Mouse (Mus musculus) regulatory T cell (primary cell): Measurements from ENCODE around the gene Gm20538.

Experiments
- in situ Hi-C: fragments of 300-600 bp; cut with MboI, MseI; formaldehyde crosslinking; loops from one replicate; pipeline ENCODE4 v1.15.1; 2025; ENCODE audit warnings: high pct_unique_total_duplicates

The Gm20538 gene

GRCm38 (mm10) chr19:44535376-44535775 lies 17.3 kb downstream of the Gm20538 start:
- in situ Hi-C loops: no loop called here

GRCm38 (mm10) chr19:44530018-44530417 lies 22.6 kb downstream of the Gm20538 start:
- in situ Hi-C loops: no loop called here

- in situ Hi-C loops: no loop called here
Observed at GRCm38 (mm10) chr19:44525551-44526205, 27.0 kb downstream of the Gm20538 start.

DNA sequence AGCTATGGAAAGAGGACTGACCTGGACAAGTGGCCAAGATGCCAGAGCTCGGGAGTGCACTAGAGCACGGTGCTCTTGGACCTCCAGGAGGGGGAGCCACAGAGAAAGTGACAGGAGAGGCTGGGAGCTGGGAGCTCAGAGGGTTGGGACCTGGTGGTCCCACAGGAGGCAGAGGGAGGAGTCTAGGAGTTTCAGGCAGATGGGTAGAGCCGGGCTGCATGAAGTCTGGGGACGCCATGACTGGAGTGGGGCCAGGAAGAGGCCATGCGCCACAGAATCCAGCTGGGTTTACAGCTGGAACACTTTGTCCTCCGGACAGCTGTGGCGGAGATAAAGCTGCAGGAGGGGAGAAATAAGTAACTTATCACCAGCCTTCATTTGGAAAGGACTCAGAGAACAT lies 33.5 kb downstream of the Gm20538 start:
- in situ Hi-C loops: no loop called here

- in situ Hi-C loops: no loop called here
Observed at GRCm38 (mm10) chr19:44517996-44518768, 34.4 kb downstream of the Gm20538 start.

DNA sequence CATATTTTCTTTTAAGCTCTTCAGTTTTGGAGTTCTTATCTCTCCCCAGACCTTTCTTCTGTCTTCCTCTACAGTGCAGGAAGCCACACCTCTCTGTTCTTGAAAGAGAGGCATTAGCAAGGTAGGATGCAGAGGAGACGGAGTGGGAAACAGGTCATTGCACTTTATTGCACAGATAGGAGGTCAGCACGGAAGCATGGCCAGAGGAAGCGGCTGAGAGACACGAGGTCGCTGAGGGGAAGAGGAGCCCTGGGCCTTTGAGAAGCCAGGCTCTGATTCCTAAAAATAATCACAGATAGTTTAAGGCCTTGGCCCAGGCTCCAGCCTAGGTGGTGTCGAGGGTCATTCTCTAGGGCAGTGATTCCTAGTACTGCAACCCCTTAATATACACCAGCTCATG lies 36.9 kb downstream of the Gm20538 start:
- in situ Hi-C loops: no loop called here

DNA sequence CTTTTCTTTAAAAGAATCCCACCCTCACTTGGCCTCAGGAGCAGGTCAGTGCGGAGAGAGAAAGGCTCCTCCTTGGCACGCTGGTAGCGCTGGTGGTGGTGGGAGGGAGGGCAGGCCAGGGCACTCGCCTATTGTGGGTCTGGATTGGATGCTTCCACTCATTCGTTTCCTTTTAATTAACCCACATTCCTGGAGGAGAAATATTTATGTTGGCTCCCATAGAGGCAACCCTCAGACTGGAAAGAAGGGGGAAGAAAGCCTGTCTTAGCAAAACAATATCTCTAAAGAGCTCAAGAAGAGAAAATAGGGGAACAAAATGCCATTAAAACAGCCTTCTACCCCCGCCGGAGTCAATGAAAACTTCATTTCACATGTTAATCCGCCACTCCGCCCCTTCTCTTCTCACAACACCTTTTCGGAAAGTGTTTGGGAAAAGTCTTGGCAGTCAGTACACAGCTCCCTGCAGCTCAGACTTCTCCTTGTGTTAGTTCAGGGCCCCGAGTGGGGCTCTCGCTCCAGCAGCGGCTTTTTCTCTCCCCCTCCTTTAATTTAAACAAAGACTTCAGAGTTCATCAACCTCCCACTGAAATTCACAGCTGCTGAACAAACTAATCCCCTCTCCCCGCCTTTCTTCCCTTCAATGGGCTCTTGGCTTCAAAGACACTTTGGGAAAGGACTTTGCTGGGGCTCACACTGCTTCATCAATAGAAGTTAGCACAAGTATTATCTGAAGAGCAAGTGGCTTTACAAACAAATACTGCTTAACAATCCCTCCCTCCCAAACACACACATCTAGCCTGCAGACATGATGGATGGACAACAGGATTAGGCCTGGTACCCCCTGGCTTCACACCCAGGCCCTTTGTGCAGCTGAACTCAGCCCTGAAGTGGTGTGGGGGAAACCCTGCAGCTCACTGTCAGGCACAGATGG lies 37.8 kb downstream of the Gm20538 start:
- in situ Hi-C loops: no loop called here

DNA sequence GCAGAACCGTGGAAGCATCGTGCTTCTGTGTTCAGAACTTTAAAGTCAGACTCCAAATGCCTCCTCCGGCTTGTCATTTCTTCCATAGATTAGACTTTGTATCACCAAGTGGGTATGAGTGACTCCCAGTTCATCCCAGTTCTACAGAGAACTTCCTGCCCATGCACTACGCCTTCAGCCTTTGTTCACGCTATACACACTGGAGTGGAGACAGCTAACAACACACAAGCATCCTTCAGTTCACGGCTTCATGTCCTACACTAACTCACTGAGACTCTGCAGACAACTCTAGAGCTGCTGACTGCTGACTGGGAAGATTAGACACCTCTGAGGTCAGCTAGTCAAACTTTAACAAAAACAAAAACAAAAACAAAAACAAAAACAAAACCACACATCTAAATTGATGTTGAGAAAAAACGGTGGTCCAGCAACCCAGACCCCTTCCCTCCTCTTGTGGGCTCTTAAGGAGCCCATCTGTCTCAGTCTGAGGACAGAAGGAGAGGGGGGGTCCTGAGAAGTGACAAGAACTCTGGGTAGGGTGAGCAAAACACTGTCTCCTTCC lies 38.6 kb downstream of the Gm20538 start:
- in situ Hi-C loops: no loop called here

DNA sequence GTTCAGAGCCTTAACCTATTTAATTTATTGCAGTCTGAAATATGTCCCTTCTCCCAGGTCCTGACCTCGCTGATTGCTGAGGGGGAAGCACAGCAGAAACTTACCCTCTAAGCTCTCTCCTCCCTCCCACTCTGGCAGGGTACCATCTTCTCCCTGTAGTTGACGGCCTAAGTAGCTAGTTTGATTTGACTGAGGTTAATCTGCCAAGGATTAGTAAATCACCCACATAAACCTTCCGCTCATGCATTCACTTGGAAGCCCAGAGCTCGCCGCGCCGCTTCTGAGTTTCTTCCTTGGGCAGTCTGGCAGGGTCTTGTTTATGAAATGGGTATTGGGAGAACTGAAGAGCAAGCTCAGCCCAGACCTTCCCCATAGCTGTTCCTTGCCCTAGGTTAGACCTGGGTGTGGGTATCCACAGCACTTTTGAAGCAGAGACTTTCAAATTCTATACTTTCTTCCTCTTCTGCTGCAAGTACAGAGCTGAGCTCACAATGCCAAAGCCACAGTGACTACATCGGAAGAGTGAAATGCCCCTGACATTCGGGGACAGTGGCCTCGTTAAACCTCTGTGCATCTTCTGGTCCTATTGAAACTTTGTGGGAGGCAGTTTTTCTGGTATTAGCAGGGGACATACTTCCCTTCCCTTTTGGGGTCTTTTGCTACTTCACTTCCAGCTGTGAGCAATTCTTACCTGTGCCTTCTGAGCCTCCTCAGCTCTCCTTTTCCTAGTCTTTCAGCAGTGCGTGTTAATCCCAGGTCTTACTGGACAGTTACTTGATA lies 39.4 kb downstream of the Gm20538 start:
- in situ Hi-C loops: no loop called here

DNA sequence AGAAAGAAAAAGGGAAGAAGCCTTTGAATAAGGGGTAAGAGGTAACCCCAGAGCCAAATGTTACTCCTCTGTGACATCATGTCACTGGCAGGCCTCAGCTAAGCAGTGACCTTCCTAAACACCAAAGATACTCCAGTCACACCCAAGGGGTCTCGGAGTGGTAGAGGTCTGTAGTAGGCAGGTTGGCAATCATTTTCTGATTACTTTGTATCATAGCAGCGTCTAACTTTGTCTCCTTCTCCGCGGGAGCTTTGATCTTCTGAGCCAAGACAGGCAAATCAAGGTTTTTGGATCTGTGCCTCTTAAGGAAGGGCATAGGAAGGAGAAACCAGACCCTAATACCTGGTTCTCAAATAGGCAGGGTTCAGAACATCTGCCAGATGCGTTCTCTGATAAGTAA lies 40.0 kb downstream of the Gm20538 start:
- in situ Hi-C loops: no loop called here

- in situ Hi-C loops: no loop called here
Observed at GRCm38 (mm10) chr19:44511451-44512231, 41.0 kb downstream of the Gm20538 start.

- in situ Hi-C loops: no loop called here
Observed at GRCm38 (mm10) chr19:44510534-44511175, 42.0 kb downstream of the Gm20538 start.

GRCm38 (mm10) chr19:44502741-44503140 lies 49.9 kb downstream of the Gm20538 start:
- in situ Hi-C loops: no loop called here

- in situ Hi-C loops: no loop called here
Observed at GRCm38 (mm10) chr19:44501925-44502324, 50.7 kb downstream of the Gm20538 start.

DNA sequence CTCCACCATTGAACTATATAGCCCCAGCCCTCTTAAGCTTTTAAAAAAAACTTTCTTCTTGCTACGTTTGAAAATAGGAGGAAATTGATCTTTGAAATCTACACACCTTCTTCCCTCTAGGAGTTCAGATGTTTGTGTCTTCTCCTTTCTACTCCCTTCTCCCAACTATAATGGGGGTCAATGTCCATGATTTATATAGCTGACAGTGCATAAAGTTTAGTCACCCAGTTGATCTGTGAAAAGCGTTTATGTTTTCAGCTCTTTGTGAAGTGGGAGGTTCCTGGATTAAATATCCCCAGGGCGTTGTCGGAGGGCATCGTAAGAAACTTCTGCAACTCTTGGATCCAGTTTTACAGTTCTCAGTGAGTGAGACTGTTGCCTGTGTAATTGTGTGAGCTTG lies 52.4 kb downstream of the Gm20538 start:
- in situ Hi-C loops: no loop called here

DNA sequence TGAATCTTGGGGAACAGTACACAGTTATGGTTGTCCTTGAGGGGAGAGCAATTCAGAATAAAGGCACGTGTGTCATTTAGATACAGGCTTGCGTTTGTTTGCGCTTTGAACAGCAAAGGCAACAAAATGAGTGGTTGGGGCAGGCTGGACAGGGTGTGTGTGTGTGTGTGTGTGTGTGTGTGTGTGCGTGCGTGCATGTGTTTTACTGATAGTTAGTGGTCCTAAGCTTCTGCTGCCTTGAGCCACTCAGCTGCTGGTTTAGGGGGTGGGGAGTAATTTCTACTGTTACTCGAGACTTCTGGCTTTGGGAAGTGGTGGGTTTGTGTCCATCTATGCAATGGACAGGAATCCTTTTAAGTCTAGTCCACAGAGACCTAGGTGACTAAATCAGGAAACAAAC lies 53.7 kb downstream of the Gm20538 start:
- in situ Hi-C loops: no loop called here

DNA sequence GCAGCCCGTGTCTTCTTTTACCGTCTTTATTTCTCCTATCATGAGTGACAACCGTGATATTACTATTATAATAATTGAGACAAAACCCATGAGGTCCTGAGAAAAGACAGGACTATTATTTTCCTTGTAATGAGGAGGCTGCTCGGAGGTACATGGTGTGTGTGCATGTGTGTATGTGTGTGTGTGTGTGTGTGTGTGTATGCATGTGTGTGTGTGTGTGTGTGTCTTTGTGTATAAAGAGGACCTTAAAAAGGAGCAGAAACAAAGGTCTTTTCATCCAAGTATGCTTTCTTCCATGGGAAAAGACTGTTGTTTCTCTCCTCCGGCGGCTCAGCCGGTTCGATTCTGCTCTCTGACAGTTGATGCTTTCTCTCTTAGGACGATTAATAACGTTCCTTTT lies 55.7 kb downstream of the Gm20538 start:
- in situ Hi-C loops: no loop called here

DNA sequence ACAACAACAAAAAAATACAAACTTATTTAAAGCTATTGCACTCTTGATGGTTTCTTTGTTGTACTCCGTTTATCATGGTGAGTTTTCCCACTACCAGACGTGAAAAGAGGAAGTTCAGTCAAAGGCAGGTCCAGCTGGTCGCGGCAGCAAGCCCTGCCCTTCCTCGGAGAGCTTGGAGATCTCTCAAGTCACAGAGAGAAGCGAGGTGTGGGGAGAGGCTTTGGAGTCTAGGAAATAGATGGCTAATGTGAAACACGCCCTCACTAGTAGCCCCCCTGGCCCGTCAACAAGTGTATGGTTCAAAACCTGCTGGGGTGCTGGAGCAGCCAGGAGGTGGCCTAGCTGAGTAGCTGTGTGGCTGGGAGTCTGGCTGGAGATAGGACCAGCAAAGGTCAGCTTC lies 56.1 kb downstream of the Gm20538 start:
- in situ Hi-C loops: no loop called here
